Mouse (Mus musculus): ENCODE results near the gene Kcnh7.

DNA sequence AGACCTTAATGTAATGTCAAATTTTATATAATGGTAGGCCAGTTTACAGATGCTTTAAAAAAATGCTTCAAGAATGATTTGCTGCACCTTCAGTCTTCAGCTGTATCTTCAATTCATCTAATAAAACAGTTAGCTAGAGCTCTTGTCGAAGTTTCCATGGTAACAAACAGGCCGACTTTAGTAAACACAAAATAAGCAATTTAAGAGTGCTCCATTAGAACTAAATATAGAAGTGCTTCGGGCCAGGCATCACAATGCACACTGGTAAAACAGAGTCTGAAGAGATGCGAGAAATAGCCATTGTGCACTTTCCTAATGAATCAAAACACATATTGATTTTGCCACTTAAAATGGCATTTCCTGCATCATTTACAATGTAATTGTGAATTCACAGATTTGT lies 305.3 kb downstream of the Kcnh7 start:
- no peak for TF ChIP-seq CTCF (IDR thresholded peaks at IDR 0.05; ENCODE audit: low read depth, low read length)
- no peak for TF ChIP-seq POLR2A (IDR thresholded peaks at IDR 0.05; ENCODE audit: borderline replicate concordance, low read depth, low read length)

All from bone marrow macrophage, adult 2 months (primary cell).